Mouse (Mus musculus): ENCODE data around the gene Ndufaf8. TPM values are rescaled to one million over a fixed set of nuclear protein-coding genes. Genes with fewer than 3 reads are reported as not detected.
A peak's percentile ranks its signal among the peaks of the same experiment; 100 is the strongest.

Gene Ndufaf8
- total RNA-seq, 2 experiments from 2014 or later = 55.4 to 59.2 TPM

- no peak for DNase-seq
- intact Hi-C loops (cut with DNase I) = no loop called here
Measured at GRCm38 (mm10) chr11:120122126-120122525, 23.4 kb downstream of the Ndufaf8 start.

GRCm38 (mm10) chr11:120126845-120127244 is 28.1 kb downstream of the Ndufaf8 start:
- intact Hi-C loops (cut with DNase I) = no loop called here
- no peak for DNase-seq

GRCm38 (mm10) chr11:120129281-120129680 is 30.6 kb downstream of the Ndufaf8 start:
- intact Hi-C loops (cut with DNase I) = no loop called here
- DNase-seq = no peak

GRCm38 (mm10) chr11:120134148-120134547 is 35.4 kb downstream of the Ndufaf8 start:
- no peak for DNase-seq
- intact Hi-C loops (cut with DNase I) = no loop called here

GRCm38 (mm10) chr11:120134847-120135530 is 36.3 kb downstream of the Ndufaf8 start:
- intact Hi-C loops (cut with DNase I) = no loop called here
- peak; percentile 34 to 43 for DNase-seq

GRCm38 (mm10) chr11:120136195-120136594 is 37.5 kb downstream of the Ndufaf8 start:
- intact Hi-C loops (cut with DNase I) = loop anchor here (2.0 kb wide), 1 partner anchor 23 kb away; no protein-coding TSS in a partner anchor
- peak in 1 of 2 experiments; percentile 41 for DNase-seq

- intact Hi-C loops (cut with DNase I) = loop anchor here (2.0 kb wide), 1 partner anchor 24 kb away; no protein-coding TSS in a partner anchor
- DNase-seq = peak in 1 of 2 experiments; percentile 36
Measured at GRCm38 (mm10) chr11:120136796-120137624, 38.3 kb downstream of the Ndufaf8 start.

GRCm38 (mm10) chr11:120137625-120138004 is 38.9 kb downstream of the Ndufaf8 start:
- intact Hi-C loops (cut with DNase I) = loop anchor here (2.0 kb wide), 1 partner anchor 25 kb away; no protein-coding TSS in a partner anchor
- DNase-seq = peak in 1 of 2 experiments; percentile 43

GRCm38 (mm10) chr11:120139309-120139731 is 40.6 kb downstream of the Ndufaf8 start:
- intact Hi-C loops (cut with DNase I) = no loop called here
- no peak for DNase-seq

GRCm38 (mm10) chr11:120140255-120140654 is 41.5 kb downstream of the Ndufaf8 start:
- DNase-seq = no peak
- intact Hi-C loops (cut with DNase I) = no loop called here

GRCm38 (mm10) chr11:120142601-120143051 is 43.9 kb downstream of the Ndufaf8 start:
- intact Hi-C loops (cut with DNase I) = no loop called here
- peak; percentile 60 to 62 for DNase-seq

- no peak for DNase-seq
- intact Hi-C loops (cut with DNase I) = no loop called here
Measured at GRCm38 (mm10) chr11:120143708-120144497, 45.2 kb downstream of the Ndufaf8 start.

GRCm38 (mm10) chr11:120148201-120148855 is 49.6 kb downstream of the Ndufaf8 start:
- no peak for DNase-seq
- intact Hi-C loops (cut with DNase I) = loop anchor here (5.0 kb wide), 1 partner anchor 34 kb away; no protein-coding TSS in a partner anchor

GRCm38 (mm10) chr11:120149510-120150200 is 50.9 kb downstream of the Ndufaf8 start:
- DNase-seq = no peak
- intact Hi-C loops (cut with DNase I) = loop anchor here (5.0 kb wide), 1 partner anchor 33 kb away; no protein-coding TSS in a partner anchor

Small RNAs within 50 kb of the gene (microRNA-seq; reads per million reads assigned to microRNA genes)
- gene Gm25948 = 0 reads per million in 2 experiments

Other genes with a start within 250 kb of the Ndufaf8 start
- gene Chmp6, start 185.5 kb upstream of the Ndufaf8 start, total RNA-seq (2021) = 10 to 100 TPM; 28.2 to 30.3 TPM
- 10 to 100 TPM in 1 of 2 experiments, 1 to 10 TPM in 1; 9.2 to 10.3 TPM for gene Baiap2, start 156.2 kb upstream of the Ndufaf8 start, total RNA-seq (2021)
- 1 to 10 TPM; 3.7 to 9.0 TPM for gene Aatk, start 51.8 kb upstream of the Ndufaf8 start, total RNA-seq (2021)
- 1 to 10 TPM; 9.1 to 9.6 TPM for gene Cep131, start 12.1 kb upstream of the Ndufaf8 start, total RNA-seq (2021)
- gene Tepsin, start 197 bp upstream of the Ndufaf8 start, total RNA-seq (2021) = 1 to 10 TPM; 9.6 to 10.0 TPM
- gene Slc38a10, start 52.4 kb downstream of the Ndufaf8 start, total RNA-seq (2021) = 10 to 100 TPM; 78.7 to 83.5 TPM
- gene Bahcc1, start 134.0 kb downstream of the Ndufaf8 start, total RNA-seq (2021) = 10 to 100 TPM in 1 of 2 experiments, 1 to 10 TPM in 1; 7.8 to 10.0 TPM
- 100 to 1,000 TPM; 451 to 520 TPM for gene Actg1, start 249.6 kb downstream of the Ndufaf8 start, total RNA-seq (2021)